Mouse (Mus musculus): Measurements from ENCODE around the gene Cat.

DNA sequence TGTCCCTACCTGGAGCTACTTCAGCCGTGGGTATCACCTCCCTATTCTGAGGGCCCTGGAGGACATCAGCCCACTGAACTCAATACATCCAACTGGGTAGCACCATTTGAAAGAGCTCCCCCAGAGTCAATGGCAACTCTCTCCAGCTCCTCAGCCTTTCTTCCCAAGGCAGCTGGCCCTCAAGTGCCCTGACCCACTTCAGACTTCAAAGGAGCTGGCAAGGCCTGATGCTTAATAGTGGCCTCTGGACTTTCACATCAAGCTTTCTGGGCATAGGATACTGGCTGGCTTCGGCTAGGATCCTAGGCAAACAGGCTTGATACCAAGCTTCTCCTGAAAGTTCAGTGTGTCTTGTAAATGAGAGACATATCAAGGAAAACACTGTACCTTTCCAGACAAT lies 49.9 kb downstream of the Cat start:
- no peak for TF ChIP-seq RCOR1 (conservative IDR thresholded peaks at IDR 0.05; ENCODE audit: low read depth, low read length)
- no peak for TF ChIP-seq MXI1 (IDR thresholded peaks at IDR 0.05; ENCODE audit: low read depth, low read length)
- no peak for TF ChIP-seq CTCF (conservative IDR thresholded peaks at IDR 0.05 in 1 of 2, IDR thresholded peaks at IDR 0.05 in 1 of 2; ENCODE audit: low read depth in 2 of 2, low read length in 2 of 2)
- TF ChIP-seq USF1 (IDR thresholded peaks at IDR 0.05; ENCODE audit: low read depth, low read length) = no peak
